Mouse (Mus musculus) myocyte (in vitro differentiated cells): ENCODE results near the gene Ten1. TPM values are rescaled to one million over a fixed set of nuclear protein-coding genes. Genes with fewer than 3 reads are reported as not detected.

ENCODE experiments used
- H3K27me3 ChIP-seq: one replicate; pipeline ENCODE4 v1.6.1; 2011; ENCODE audit not compliant: control insufficient read depth, insufficient read depth, insufficient read length
- H3K36me3 ChIP-seq: one replicate; pipeline ENCODE4 v1.6.1; 2011; ENCODE audit not compliant: control insufficient read depth, insufficient read depth
- H3K4me2 ChIP-seq: one replicate; pipeline ENCODE4 v1.6.1; 2011; ENCODE audit warnings: low read depth, control low read depth
- H3K4me3 ChIP-seq: one replicate; pipeline ENCODE4 v1.5.1; 2011; ENCODE audit warnings: mild to moderate bottlenecking, control low read depth, moderate library complexity
- H3K79me2 ChIP-seq: one replicate; pipeline ENCODE4 v1.6.1; 2011; ENCODE audit not compliant: control insufficient read depth, insufficient read depth
- H3ac ChIP-seq: one replicate; pipeline ENCODE4 v1.6.1; 2011; ENCODE audit not compliant: control insufficient read depth, insufficient read length
- CEBPB ChIP-seq: IDR thresholded peaks from 2 replicates; pipeline ENCODE4 v1.6.1; 2011; ENCODE audit warnings: mild to moderate bottlenecking, moderate library complexity; ENCODE audit not compliant: poor library complexity, insufficient read depth, severe bottlenecking
- E2F4 ChIP-seq: IDR thresholded peaks from one replicate; pipeline ENCODE4 v1.6.1; 2011; ENCODE audit warnings: mild to moderate bottlenecking, control low read depth, moderate library complexity; ENCODE audit not compliant: insufficient read depth
- MAX ChIP-seq: IDR thresholded peaks from one replicate; pipeline ENCODE4 v1.6.1; 2011; ENCODE audit warnings: low read depth, mild to moderate bottlenecking, control low read depth
- MYOD1 ChIP-seq, 3 experiments: IDR thresholded peaks; one replicate each; pipeline ENCODE4 v1.6.1; 2011; ENCODE audit warnings: control low read depth in 2 of 3, low read depth in 2 of 3, mild to moderate bottlenecking in 2 of 3, moderate library complexity in 1 of 3; ENCODE audit not compliant: insufficient read length in 2 of 3, control insufficient read depth in 1 of 3
- MYOG ChIP-seq, 3 experiments: IDR thresholded peaks; one replicate each; pipeline ENCODE4 v1.6.1; 2011; ENCODE audit warnings: control low read depth in 2 of 3, low read depth in 2 of 3, mild to moderate bottlenecking in 2 of 3; ENCODE audit not compliant: insufficient read length in 2 of 3, control insufficient read depth in 1 of 3, insufficient read depth in 1 of 3
- POLR2A ChIP-seq: IDR thresholded peaks from one replicate; pipeline ENCODE4 v1.6.1; 2011; ENCODE audit warnings: low read depth, mild to moderate bottlenecking, control low read depth, moderate library complexity; ENCODE audit not compliant: insufficient read length
- POLR2AphosphoS2 ChIP-seq: IDR thresholded peaks from one replicate; pipeline ENCODE4 v1.6.1; 2011; ENCODE audit warnings: low read depth, control low read depth; ENCODE audit not compliant: insufficient read length
- REST ChIP-seq: IDR thresholded peaks from one replicate; pipeline ENCODE4 v1.6.1; 2011; ENCODE audit warnings: mild to moderate bottlenecking, control low read depth, moderate library complexity; ENCODE audit not compliant: insufficient read depth, insufficient read length
- SRF ChIP-seq: IDR thresholded peaks from one replicate; pipeline ENCODE4 v1.6.1; 2011; ENCODE audit warnings: low read depth; ENCODE audit not compliant: control insufficient read depth, insufficient read length
- TCF12 ChIP-seq: IDR thresholded peaks from one replicate; pipeline ENCODE4 v1.6.1; 2011; ENCODE audit warnings: mild to moderate bottlenecking, control low read depth; ENCODE audit not compliant: poor library complexity, insufficient read depth, severe bottlenecking
- TCF3 ChIP-seq: IDR thresholded peaks from one replicate; pipeline ENCODE4 v1.6.1; 2011; ENCODE audit warnings: low read depth, control low read depth; ENCODE audit not compliant: insufficient read length
- USF1 ChIP-seq: IDR thresholded peaks from one replicate; pipeline ENCODE4 v1.6.1; 2011; ENCODE audit warnings: low read depth, mild to moderate bottlenecking, control low read depth, moderate library complexity
- polyA plus RNA-seq: library from polyadenylated mRNA; unstranded; fragments of >200 nt; fragmentation: generic; extraction: Trizol; gene quantifications from one replicate; pipeline ENCODE4 v1.2.1, GENCODE M21; 2012; ENCODE audit warnings: missing spikeins

The Ten1 gene
- polyA plus RNA-seq, 1 experiment: 61.4 TPM

DNA sequence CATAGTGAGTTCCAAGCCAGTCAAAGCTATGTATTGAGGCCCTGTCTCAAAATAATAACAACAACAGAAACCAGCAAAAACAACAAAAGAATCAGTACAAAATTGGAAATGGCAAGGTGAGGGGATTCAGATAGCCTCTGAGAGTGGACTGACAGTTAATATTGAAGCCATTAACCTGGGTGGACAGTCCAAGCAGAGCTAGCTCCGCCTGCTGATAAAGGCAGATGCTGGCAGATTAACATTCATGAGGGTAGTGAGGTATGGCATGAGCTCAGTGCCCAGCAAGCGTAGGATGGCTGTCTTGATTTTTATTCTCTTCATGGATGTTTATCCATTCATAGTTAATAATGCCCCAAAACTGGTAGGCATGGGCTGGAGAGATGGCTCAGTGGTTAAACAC lies 2.5 kb downstream of the Ten1 start:
- no peak overlapping the region for H3K4me2 ChIP-seq
- no peaks in the 10 kb centered on the region for H3K27me3 ChIP-seq
- no peak overlapping the region for H3K4me3 ChIP-seq
- no peak overlapping the region for H3ac ChIP-seq
- peaks cover 7% of the 10 kb centered on the region for H3K36me3 ChIP-seq
- no peak for TF ChIP-seq POLR2AphosphoS2
- peaks cover 23% of the 10 kb centered on the region for H3K79me2 ChIP-seq

DNA sequence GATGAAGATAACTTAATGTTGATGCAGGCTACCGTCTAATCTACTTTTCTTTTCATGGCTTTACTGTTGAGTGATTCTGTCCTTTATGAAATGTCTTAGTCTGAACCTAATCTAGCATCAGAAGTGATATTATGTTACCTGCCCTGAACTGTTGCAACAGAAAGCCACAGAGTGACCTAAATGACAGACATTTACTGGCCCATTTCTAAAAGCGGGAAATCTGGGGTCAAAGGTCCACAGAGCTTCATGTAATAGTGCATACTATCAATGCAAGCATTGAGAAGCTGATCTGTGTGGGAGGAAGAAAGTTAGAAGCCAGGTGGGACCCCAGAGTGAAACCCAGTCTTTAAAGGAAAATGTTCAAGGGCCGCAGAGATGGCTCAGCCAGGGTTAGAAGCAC lies 4.5 kb downstream of the Ten1 start:
- Histone ChIP-seq H3K4me2 (no peak overlapping the region), H3K27me3 (no peaks in the 10 kb centered on the region), H3K79me2 (peaks cover 8% of the 10 kb centered on the region), H3K4me3 (no peak overlapping the region), H3ac (no peak overlapping the region), H3K36me3 (peaks cover 11% of the 10 kb centered on the region)
- no peak for TF ChIP-seq POLR2A

DNA sequence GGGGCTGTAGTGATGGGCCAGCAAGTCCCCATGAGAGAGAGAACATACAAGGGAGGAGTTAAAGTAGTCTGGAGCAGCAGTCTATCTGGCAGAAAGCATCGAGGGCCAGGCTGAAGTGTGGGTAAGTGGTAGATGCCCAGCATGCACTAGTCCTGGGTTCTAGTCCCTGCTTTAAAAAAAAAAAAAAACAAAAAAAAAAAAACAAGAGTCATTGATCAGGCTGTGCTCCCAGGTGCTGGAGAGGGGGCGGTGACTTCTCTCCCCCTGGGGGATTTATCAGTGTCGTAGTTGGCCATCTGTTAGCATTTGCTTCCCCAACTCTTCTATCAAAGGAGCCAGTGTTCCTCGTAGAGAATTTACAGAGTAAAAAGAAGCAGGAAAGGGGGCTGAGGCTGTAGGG lies 8.0 kb downstream of the Ten1 start:
- H3K36me3 ChIP-seq: peaks cover 11% of the 10 kb centered on the region
- H3K27me3 ChIP-seq: no peaks in the 10 kb centered on the region
- H3ac ChIP-seq: no peak overlapping the region
- no peak overlapping the region for H3K4me3 ChIP-seq
- H3K79me2 ChIP-seq: no peaks in the 10 kb centered on the region
- TF ChIP-seq E2F4: no peak
- no peak for TF ChIP-seq MAX
- TF ChIP-seq TCF12: no peak
- TF ChIP-seq TCF3: no peak
- TF ChIP-seq MYOD1 (IDR thresholded peaks at IDR 0.05; ENCODE audit: control insufficient read depth in 1 of 3, insufficient read length in 2 of 3, low read depth in 2 of 3): no peak
- no peak for TF ChIP-seq POLR2A
- TF ChIP-seq USF1: no peak
- TF ChIP-seq SRF: no peak
- no peak for TF ChIP-seq MYOG (IDR thresholded peaks at IDR 0.05; ENCODE audit: control insufficient read depth in 1 of 3, insufficient read depth in 1 of 3, insufficient read length in 2 of 3, low read depth in 2 of 3)
- no peak for TF ChIP-seq REST
- TF ChIP-seq POLR2AphosphoS2: no peak
- no peak for TF ChIP-seq CEBPB
- H3K4me2 ChIP-seq: no peak overlapping the region

DNA sequence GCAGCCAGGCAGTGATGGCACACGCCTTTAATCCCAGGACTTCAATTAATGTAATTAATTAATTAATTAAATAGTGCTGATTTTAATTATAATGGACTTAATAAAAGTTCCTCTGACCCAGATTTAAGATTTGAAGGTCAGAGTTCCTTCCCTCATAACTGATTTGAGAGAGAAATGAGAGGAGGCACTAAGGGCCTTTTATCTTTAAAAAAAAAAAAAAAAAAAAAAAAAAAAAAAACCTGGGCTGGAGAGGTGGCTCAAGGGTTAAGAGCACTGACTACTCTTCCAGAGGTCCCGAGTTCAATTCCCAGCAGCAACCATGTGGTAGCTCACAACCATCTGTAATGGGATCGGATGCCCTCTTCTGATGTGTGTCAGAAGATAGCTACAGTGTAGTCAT lies 10.0 kb downstream of the Ten1 start:
- H3K36me3 ChIP-seq: peaks cover 11% of the 10 kb centered on the region
- TF ChIP-seq MYOG (IDR thresholded peaks at IDR 0.05; ENCODE audit: control insufficient read depth in 1 of 3, insufficient read depth in 1 of 3, insufficient read length in 2 of 3, low read depth in 2 of 3): no peak
- no peak for TF ChIP-seq MAX
- no peak for TF ChIP-seq USF1
- TF ChIP-seq MYOD1 (IDR thresholded peaks at IDR 0.05; ENCODE audit: control insufficient read depth in 1 of 3, insufficient read length in 2 of 3, low read depth in 2 of 3): no peak
- no peak for TF ChIP-seq POLR2AphosphoS2
- TF ChIP-seq REST: no peak
- TF ChIP-seq POLR2A: no peak
- no peak for TF ChIP-seq SRF
- no peak overlapping the region for H3K4me3 ChIP-seq
- H3ac ChIP-seq: no peak overlapping the region
- no peak overlapping the region for H3K4me2 ChIP-seq
- H3K79me2 ChIP-seq: no peaks in the 10 kb centered on the region
- H3K27me3 ChIP-seq: no peaks in the 10 kb centered on the region

DNA sequence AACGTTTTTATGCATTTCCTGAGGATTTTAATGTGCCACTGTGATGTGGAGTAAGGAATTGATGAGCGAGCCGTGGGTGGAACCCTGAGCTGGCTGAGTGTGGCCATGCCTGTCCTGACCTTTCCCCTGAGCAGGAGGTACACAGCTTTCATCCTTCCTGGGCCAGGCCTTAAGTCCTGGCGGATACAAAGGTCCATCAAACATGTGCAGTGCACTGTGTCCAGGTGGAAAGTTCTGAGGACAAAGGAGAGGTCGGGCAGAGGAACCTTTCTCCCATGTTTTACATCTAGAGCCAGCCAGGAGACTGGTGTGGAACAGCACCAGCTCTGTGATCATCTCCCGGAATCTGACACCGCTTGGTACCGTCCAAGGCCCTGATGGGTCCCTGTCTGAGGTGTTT lies 10.6 kb downstream of the Ten1 start:
- Histone ChIP-seq H3K36me3 (peaks cover 11% of the 10 kb centered on the region), H3K4me2 (no peak overlapping the region), H3K4me3 (no peak overlapping the region), H3K27me3 (no peaks in the 10 kb centered on the region), H3ac (no peak overlapping the region), H3K79me2 (no peaks in the 10 kb centered on the region)
- TF ChIP-seq USF1: no peak
- TF ChIP-seq E2F4: no peak
- no peak for TF ChIP-seq TCF3
- no peak for TF ChIP-seq TCF12
- no peak for TF ChIP-seq POLR2AphosphoS2
- no peak for TF ChIP-seq SRF
- TF ChIP-seq REST: no peak
- TF ChIP-seq MYOG (IDR thresholded peaks at IDR 0.05; ENCODE audit: control insufficient read depth in 1 of 3, insufficient read depth in 1 of 3, insufficient read length in 2 of 3, low read depth in 2 of 3): no peak
- TF ChIP-seq CEBPB: no peak
- TF ChIP-seq MAX: no peak
- no peak for TF ChIP-seq MYOD1 (IDR thresholded peaks at IDR 0.05; ENCODE audit: control insufficient read depth in 1 of 3, insufficient read length in 2 of 3, low read depth in 2 of 3)
- TF ChIP-seq POLR2A: no peak

DNA sequence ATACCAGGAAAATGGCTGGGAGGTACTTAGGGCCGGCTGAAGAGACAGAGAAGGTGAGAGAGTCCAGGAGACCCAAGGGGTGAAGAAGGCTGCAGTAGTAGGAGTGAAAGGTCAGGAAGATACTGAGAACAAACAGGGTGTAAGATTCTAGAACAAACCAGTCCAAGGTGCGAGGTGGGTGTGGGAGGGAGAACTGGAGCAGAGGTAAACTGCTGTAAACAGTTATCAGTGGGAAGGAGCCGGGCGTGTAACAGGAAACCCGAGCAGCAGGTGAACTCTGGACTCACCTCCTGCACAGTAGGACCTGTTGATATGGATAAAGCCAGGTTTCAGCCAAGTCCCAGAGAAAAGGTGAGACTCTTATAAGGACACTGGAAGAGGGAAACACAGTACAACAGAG lies 12.0 kb downstream of the Ten1 start:
- Histone ChIP-seq H3ac (no peak overlapping the region), H3K79me2 (no peaks in the 10 kb centered on the region), H3K4me3 (no peak overlapping the region), H3K36me3 (peaks cover 8% of the 10 kb centered on the region), H3K4me2 (no peak overlapping the region), H3K27me3 (no peaks in the 10 kb centered on the region)
- no peak for TF ChIP-seq E2F4
- TF ChIP-seq POLR2AphosphoS2: no peak
- TF ChIP-seq USF1: no peak
- TF ChIP-seq REST: no peak
- no peak for TF ChIP-seq POLR2A
- TF ChIP-seq MAX: no peak
